Mouse (Mus musculus): ENCODE measurements around the gene Ptp4a2. TPM values are rescaled to one million over a fixed set of nuclear protein-coding genes. Genes with fewer than 3 reads are reported as not detected.
"Not testable (repeated sequence)": the region's sequence is repeated elsewhere in the genome, so short reads cannot be mapped to it uniquely, and the experiment has no call there.

The Ptp4a2 gene
- polyA plus RNA-seq, 1 experiment = 407 TPM

DNA sequence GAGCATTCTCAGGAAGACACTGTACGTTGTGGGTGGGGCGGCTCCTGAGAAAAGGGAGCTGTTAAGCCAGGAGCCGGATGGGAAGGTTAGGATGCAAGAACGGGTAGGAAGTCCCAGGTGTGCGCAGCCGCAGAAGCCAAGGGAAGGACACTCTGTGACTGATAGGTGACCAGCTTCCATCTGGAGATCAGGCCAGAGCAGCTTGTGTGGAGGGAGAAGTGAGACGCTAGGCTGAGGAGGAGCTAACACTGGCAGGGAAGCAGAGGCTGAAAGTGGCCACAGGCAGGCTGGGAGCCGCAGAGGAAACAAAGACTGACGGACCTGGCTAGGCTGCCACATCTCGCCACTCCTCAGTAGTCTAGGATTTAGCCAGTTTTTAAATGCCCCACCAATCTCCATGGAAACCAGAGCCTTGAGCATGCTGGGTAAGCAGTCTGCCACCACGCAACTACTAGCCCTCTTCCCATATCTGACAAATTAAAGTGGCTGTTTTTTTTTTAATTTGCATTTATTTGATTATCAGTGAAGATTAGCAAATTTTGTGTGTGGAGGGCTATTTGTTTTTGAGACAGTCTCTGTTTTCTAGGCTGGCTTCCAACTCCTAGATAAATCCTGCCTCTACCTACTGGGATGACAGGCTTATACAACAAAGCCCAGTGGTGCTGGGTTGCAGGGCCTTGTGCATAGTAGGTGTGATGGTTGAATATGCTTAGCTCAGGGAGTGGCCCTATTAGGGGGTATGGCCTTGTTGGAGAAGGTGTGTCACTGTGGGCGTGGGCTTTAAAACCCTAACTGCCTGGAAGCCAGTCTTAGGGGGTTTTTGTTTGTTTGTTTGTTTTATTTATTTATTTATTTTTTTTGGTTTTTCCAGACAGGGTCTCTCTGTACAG lies 73.3 kb downstream of the Ptp4a2 start:
- H3K4me1 ChIP-seq (ENCODE audit: control insufficient read depth, insufficient read depth, low read length) = no peaks in the 10 kb centered on the region
- no peak overlapping the region for H3K9ac ChIP-seq (ENCODE audit: low read depth, poor library complexity, severe bottlenecking)
- H3K4me3 ChIP-seq (ENCODE audit: low read depth, low read length) = peak overlapping the region; percentile 14; the same call in 1 of the 2 replicates
- no peaks in the 10 kb centered on the region for H3K27me3 ChIP-seq (ENCODE audit: control insufficient read depth, insufficient read depth, low read length, poor library complexity, severe bottlenecking)
- H3K9me3 ChIP-seq (replicated peaks; ENCODE audit: control insufficient read depth, insufficient read depth, low read length, poor library complexity, severe bottlenecking) = no peaks in the 10 kb centered on the region
- H3K27ac ChIP-seq (ENCODE audit: insufficient read depth, low read length) = peak overlapping the region; percentile 6; the same call in 1 of the 2 replicates
- H3K36me3 ChIP-seq (ENCODE audit: control insufficient read depth, insufficient read depth, low read length, poor library complexity, severe bottlenecking) = no peaks in the 10 kb centered on the region
- TF ChIP-seq POLR2A (IDR thresholded peaks at IDR 0.05; ENCODE audit: insufficient read depth, low read length) = peak; percentile 32
- TF ChIP-seq EP300 (IDR thresholded peaks at IDR 0.05; ENCODE audit: insufficient read depth, low read depth, low read length) = no peak

DNA sequence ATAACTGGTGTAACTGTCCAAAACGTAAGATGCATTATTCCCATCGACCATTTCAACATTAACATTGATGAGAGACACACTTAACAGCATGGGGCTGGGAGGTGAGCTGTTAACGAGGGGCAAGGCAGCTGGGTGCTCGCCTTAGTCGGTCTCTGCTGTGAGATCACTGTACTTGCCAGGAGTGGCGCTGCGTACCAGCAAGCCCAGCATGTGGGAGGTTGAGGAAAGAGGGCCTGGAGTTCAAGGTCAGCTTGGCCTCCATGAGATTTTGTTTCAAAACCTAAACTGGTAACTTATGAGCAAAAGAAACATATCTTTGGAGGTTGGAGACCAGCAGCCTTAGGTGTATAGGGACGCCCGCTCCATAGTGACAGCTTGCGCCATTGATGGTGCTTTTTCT lies 78.6 kb downstream of the Ptp4a2 start:
- H3K9ac ChIP-seq (ENCODE audit: low read depth, poor library complexity, severe bottlenecking) = no peak overlapping the region
- no peak overlapping the region for H3K4me3 ChIP-seq (ENCODE audit: low read depth, low read length)
- H3K4me1 ChIP-seq (ENCODE audit: control insufficient read depth, insufficient read depth, low read length) = no peaks in the 10 kb centered on the region
- TF ChIP-seq CTCF (IDR thresholded peaks at IDR 0.05; ENCODE audit: low read depth, low read length) = peak; percentile 58
- TF ChIP-seq EP300 (IDR thresholded peaks at IDR 0.05; ENCODE audit: insufficient read depth, low read depth, low read length) = no peak
- no peaks in the 10 kb centered on the region for H3K9me3 ChIP-seq (replicated peaks; ENCODE audit: control insufficient read depth, insufficient read depth, low read length, poor library complexity, severe bottlenecking)
- H3K27me3 ChIP-seq (ENCODE audit: control insufficient read depth, insufficient read depth, low read length, poor library complexity, severe bottlenecking) = no peaks in the 10 kb centered on the region
- H3K27ac ChIP-seq (ENCODE audit: insufficient read depth, low read length) = no peak overlapping the region
- H3K36me3 ChIP-seq (ENCODE audit: control insufficient read depth, insufficient read depth, low read length, poor library complexity, severe bottlenecking) = no peaks in the 10 kb centered on the region

DNA sequence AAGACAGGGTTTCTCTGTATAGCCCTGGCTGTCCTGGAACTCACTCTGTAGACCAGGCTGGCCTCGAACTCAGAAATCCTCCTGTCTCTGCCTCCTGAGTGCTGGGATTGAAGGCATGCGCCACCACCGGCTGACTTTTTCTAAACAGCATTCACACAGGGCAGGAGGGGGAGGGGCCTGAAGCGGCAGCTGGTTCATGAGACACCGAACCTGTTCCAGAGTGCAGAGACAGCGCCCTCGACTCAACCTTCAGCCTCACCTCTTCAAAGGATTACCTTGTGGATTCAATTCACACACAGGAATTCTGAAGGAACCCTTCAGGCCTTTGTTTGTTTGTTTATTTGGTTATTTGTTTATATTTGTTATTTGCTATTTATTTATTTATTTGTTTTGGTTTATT lies 79.1 kb downstream of the Ptp4a2 start:
- Histone ChIP-seq H3K9me3 (replicated peaks; ENCODE audit: control insufficient read depth, insufficient read depth, low read length, poor library complexity, severe bottlenecking) (no peaks in the 10 kb centered on the region), H3K27ac (ENCODE audit: insufficient read depth, low read length) (no peak overlapping the region), H3K4me1 (ENCODE audit: control insufficient read depth, insufficient read depth, low read length) (no peaks in the 10 kb centered on the region), H3K4me3 (ENCODE audit: low read depth, low read length) (no peak overlapping the region), H3K27me3 (ENCODE audit: control insufficient read depth, insufficient read depth, low read length, poor library complexity, severe bottlenecking) (no peaks in the 10 kb centered on the region), H3K36me3 (ENCODE audit: control insufficient read depth, insufficient read depth, low read length, poor library complexity, severe bottlenecking) (no peaks in the 10 kb centered on the region), H3K9ac (ENCODE audit: low read depth, poor library complexity, severe bottlenecking) (no peak overlapping the region)
- TF ChIP-seq POLR2A (IDR thresholded peaks at IDR 0.05; ENCODE audit: insufficient read depth, low read length) = no peak
- TF ChIP-seq EP300 (IDR thresholded peaks at IDR 0.05; ENCODE audit: insufficient read depth, low read depth, low read length) = peak; percentile 62; the same call in 1 of the 2 replicates
- TF ChIP-seq CTCF (IDR thresholded peaks at IDR 0.05; ENCODE audit: low read depth, low read length) = no peak

DNA sequence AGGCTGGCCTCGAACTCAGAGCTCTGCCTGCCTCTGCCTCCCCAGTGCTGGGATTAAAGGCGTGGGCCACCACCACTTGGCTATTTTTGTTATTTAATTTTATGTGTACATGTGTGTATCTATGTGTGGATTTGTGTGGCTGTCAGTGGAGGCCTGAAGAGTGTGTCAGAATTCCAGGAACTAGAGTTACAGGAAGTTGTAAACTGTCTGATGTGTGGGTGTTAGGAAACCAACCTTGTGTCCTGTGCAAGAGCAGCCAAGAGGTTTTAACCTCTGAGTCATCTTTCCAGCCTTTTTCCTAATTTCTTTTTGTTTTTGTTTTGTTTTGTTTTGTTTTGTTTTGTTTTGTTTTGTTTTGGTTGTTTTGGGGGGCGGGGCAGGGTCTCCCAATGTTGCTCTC lies 83.8 kb downstream of the Ptp4a2 start:
- H3K4me1 ChIP-seq (ENCODE audit: control insufficient read depth, insufficient read depth, low read length) = no peaks in the 10 kb centered on the region
- H3K9me3 ChIP-seq (replicated peaks; ENCODE audit: control insufficient read depth, insufficient read depth, low read length, poor library complexity, severe bottlenecking) = no peaks in the 10 kb centered on the region
- no peak overlapping the region for H3K27ac ChIP-seq (ENCODE audit: insufficient read depth, low read length)

DNA sequence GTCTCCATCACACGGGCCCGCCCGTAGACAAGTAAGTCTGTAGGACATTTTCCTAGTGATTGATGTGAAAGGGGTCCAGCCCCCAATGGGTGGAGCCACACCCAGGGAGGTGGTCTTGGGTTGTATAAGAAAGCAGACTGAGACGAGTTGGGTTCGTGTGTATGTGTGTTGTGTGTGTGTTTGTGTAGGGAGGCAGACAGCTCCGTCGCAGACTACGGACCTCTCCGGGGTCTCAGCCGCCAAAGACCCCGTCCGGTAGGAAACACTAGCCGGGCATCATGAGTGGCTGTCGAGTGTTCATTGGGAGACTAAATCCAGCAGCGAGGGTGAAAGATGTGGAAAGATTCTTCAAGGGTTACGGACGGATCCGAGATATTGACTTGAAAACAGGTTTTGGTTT lies 87.8 kb downstream of the Ptp4a2 start:
- H3K9ac ChIP-seq (ENCODE audit: low read depth, poor library complexity, severe bottlenecking); H3K4me3 ChIP-seq (ENCODE audit: low read depth, low read length); H3K4me1 ChIP-seq (ENCODE audit: control insufficient read depth, insufficient read depth, low read length); H3K9me3 ChIP-seq (replicated peaks; ENCODE audit: control insufficient read depth, insufficient read depth, low read length, poor library complexity, severe bottlenecking); H3K36me3 ChIP-seq (ENCODE audit: control insufficient read depth, insufficient read depth, low read length, poor library complexity, severe bottlenecking); H3K27me3 ChIP-seq (ENCODE audit: control insufficient read depth, insufficient read depth, low read length, poor library complexity, severe bottlenecking); H3K27ac ChIP-seq (ENCODE audit: insufficient read depth, low read length): not testable (repeated sequence)

More for the DNA sequence above, 83.8 kb downstream of the Ptp4a2 start:
- TF ChIP-seq POLR2A (IDR thresholded peaks at IDR 0.05; ENCODE audit: insufficient read depth, low read length) = no peak
- no peak for TF ChIP-seq CTCF (IDR thresholded peaks at IDR 0.05; ENCODE audit: low read depth, low read length)
- no peak for TF ChIP-seq EP300 (IDR thresholded peaks at IDR 0.05; ENCODE audit: insufficient read depth, low read depth, low read length)
- H3K27me3 ChIP-seq (ENCODE audit: control insufficient read depth, insufficient read depth, low read length, poor library complexity, severe bottlenecking) = no peaks in the 10 kb centered on the region
- H3K4me3 ChIP-seq (ENCODE audit: low read depth, low read length) = no peak overlapping the region
- H3K9ac ChIP-seq (ENCODE audit: low read depth, poor library complexity, severe bottlenecking) = no peak overlapping the region
- H3K36me3 ChIP-seq (ENCODE audit: control insufficient read depth, insufficient read depth, low read length, poor library complexity, severe bottlenecking) = no peaks in the 10 kb centered on the region

Other genes with a start within 250 kb of the Ptp4a2 start
- gene Lck, start 237.6 kb upstream of the Ptp4a2 start, polyA plus RNA-seq (2011; ENCODE audit: insufficient read depth, insufficient read length, low read depth, missing spikeins) = 18.7 and 20.1 TPM in 2 replicates
- not detected in 2 replicates for gene Fam167b, start 232.7 kb upstream of the Ptp4a2 start, polyA plus RNA-seq (2011; ENCODE audit: insufficient read depth, insufficient read length, low read depth, missing spikeins)
- 252 and 266 TPM in 2 replicates for gene Eif3i, start 210.6 kb upstream of the Ptp4a2 start, polyA plus RNA-seq (2011; ENCODE audit: insufficient read depth, insufficient read length, low read depth, missing spikeins)
- gene Tmem234, start 210.6 kb upstream of the Ptp4a2 start, polyA plus RNA-seq (2011; ENCODE audit: insufficient read depth, insufficient read length, low read depth, missing spikeins) = 86.6 and 94.0 TPM in 2 replicates
- gene Dcdc2b, start 197.0 kb upstream of the Ptp4a2 start, polyA plus RNA-seq (2011; ENCODE audit: insufficient read depth, insufficient read length, low read depth, missing spikeins) = 2.2 and 3.0 TPM in 2 replicates
- 21.0 and 24.7 TPM in 2 replicates for gene Iqcc, start 192.1 kb upstream of the Ptp4a2 start, polyA plus RNA-seq (2011; ENCODE audit: insufficient read depth, insufficient read length, low read depth, missing spikeins)
- 7.4 and 8.7 TPM in 2 replicates for gene Ccdc28b, start 187.3 kb upstream of the Ptp4a2 start, polyA plus RNA-seq (2011; ENCODE audit: insufficient read depth, insufficient read length, low read depth, missing spikeins)
- gene Txlna, start 170.2 kb upstream of the Ptp4a2 start, polyA plus RNA-seq (2011; ENCODE audit: insufficient read depth, insufficient read length, low read depth, missing spikeins) = 42.3 and 44.5 TPM in 2 replicates
- gene Kpna6, start 138.5 kb upstream of the Ptp4a2 start, polyA plus RNA-seq (2011; ENCODE audit: insufficient read depth, insufficient read length, low read depth, missing spikeins) = 107 and 130 TPM in 2 replicates
- 14.8 and 16.1 TPM in 2 replicates for gene Tmem39b, start 114.4 kb upstream of the Ptp4a2 start, polyA plus RNA-seq (2011; ENCODE audit: insufficient read depth, insufficient read length, low read depth, missing spikeins)
- gene Khdrbs1, start 68.9 kb upstream of the Ptp4a2 start, polyA plus RNA-seq (2011; ENCODE audit: insufficient read depth, insufficient read length, low read depth, missing spikeins) = 179 and 182 TPM in 2 replicates
- 0.25 TPM in 1 of 2 replicates, not detected in the other for gene Spocd1, start 118.0 kb downstream of the Ptp4a2 start, polyA plus RNA-seq (2011; ENCODE audit: insufficient read depth, insufficient read length, low read depth, missing spikeins)
- 4.9 TPM in 2 replicates for gene Adgrb2, start 173.7 kb downstream of the Ptp4a2 start, polyA plus RNA-seq (2011; ENCODE audit: insufficient read depth, insufficient read length, low read depth, missing spikeins)
- gene Col16a1, start 236.6 kb downstream of the Ptp4a2 start, polyA plus RNA-seq (2011; ENCODE audit: insufficient read depth, insufficient read length, low read depth, missing spikeins) = 2.0 and 3.6 TPM in 2 replicates

All from ES-Bruce4 (cell line).